Mouse (Mus musculus) C2C12 (cell line): Measurements from ENCODE around the gene Nek8.

Experiments
- CTCF ChIP-seq: IDR thresholded peaks from one replicate; pipeline ENCODE4 v1.5.1; 2011; ENCODE audit not compliant: control insufficient read depth, insufficient read depth, insufficient read length
- MAX ChIP-seq: IDR thresholded peaks from one replicate; pipeline ENCODE4 v1.6.1; 2011; ENCODE audit warnings: mild to moderate bottlenecking, control low read depth
- USF1 ChIP-seq: IDR thresholded peaks from one replicate; pipeline ENCODE4 v1.6.1; 2011; ENCODE audit warnings: low read depth, mild to moderate bottlenecking, control low read depth, moderate library complexity

- TF ChIP-seq CTCF (no peak), MAX (no peak), USF1 (no peak)
Measured at GRCm38 (mm10) chr11:78129458-78129857, 47.0 kb downstream of the Nek8 start.
